Mouse (Mus musculus) forelimb bud, embryonic 11.5 days (tissue): ENCODE results near the gene Foxa3.

Experiments used
- DNase-seq: peaks from one replicate; pipeline ENCODE4 v3.0.0-alpha.2; 2012; ENCODE audit warnings: low read depth, low spot score

Gene Foxa3

DNA sequence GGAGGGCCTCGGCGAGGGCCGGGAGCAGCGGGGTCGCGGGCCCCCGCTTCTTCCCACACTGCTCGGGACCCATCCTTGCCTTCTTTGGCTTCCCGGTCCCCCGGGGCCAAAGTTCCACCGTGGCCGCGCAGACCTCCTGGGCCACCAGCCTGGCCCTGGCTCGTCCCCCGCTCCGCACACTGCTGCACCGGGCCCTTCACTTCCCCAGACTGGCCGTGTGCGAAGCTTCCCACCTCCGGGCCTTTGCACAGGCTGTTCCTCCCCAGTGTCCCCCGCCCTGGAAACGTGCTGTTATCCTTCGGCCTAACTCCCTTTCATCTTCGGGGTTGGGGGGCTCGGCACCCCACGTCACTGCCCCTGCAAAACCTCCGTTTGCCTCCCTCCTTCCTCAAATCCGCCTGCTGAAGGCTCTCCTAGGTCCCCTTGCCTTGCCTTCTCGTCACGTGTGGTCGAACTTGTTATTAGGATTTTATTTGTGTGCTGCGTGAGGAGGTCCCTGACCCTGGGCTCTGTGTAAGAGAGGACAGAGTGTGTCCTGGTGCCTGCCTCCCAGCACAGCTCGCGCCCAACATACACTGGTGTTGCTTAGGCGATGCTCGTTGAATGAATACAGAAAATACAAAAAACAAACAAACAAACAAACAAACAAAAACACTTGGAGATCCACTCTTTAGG, 1.4 kb upstream of the Foxa3 start:
- peak; percentile 29 for DNase-seq

DNA sequence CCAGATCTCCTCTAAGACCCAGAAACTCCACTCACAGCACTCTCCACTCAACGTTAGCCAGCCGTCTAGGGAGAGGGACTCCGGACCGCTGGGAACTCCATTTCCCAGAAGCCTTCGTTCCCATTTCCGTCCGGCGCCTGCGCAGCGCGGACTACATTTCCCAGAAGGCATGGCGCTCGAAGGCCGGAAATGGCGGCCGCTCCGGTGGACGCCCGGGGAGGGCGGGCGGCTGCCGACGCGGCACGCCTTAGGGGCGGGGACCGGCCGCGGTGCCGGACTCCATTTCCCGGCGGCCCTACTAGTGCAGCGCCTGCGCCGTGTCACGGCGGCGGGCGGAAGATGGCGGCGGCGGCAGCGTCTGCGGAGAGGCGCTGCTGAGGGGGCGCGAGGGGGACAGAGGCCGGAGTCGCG, 763 bp upstream of the Foxa3 start, which contains the start of gene Sympk:
TSS of gene Sympk (plus strand) at position 282 of the 411 bp plus-strand sequence.
- peak; percentile 98 for DNase-seq

DNA sequence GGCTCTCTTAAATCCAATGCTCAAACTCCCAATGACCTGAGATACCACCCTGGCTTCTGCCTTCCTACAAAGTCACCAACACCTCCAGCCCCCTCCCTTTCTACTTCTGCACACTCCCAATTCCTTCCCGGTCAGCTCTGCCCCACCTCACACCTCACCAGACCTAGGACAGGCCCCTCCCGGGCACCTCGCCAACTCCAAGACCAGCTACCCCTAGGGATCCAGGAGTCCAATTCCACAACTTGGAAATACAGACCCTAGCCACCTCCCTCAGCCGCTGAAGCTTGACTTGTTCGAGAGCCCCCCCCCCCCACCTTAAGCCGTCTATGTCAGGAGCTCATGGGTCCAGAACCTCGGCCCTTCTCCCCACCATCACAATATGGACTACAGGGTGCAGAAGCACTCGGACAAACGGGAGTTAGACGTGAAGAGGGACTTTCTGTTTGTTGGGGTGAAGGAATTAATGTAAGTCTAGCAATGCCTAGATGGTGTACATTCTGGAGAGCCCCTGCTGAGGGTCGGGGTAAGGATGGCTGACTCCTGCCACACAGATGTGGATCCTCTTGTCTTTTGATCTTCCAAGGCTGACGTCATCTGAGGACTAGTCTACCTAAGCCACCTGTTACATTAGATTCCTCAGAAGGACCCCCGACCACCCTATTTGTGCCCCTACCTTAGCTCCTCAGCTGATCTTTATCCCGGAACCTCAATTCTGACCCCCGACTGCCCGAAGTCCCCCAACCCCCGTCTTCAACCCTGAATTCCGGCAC, 964 bp downstream of the Foxa3 start:
- DNase-seq = no peak

DNA sequence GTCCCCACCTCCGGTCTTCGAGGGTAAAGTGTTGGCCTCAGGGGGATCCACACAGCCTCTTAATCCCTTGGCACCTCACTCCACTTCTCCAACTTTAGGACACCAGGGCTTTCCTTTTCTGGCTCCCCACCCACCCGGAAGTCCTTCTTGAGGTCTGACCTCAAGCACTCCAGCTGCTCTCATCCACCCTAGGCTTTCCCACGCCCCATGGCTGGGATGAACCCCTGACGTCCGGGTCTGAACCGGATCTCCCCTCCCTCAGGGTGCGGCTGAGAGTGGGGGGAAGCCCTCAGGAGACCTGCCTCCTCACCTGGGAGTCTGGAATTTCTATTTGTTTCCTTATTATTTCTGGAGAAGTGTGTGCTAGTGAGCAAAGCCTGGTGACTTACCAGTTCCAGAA, 2.3 kb downstream of the Foxa3 start:
- no peak for DNase-seq

DNA sequence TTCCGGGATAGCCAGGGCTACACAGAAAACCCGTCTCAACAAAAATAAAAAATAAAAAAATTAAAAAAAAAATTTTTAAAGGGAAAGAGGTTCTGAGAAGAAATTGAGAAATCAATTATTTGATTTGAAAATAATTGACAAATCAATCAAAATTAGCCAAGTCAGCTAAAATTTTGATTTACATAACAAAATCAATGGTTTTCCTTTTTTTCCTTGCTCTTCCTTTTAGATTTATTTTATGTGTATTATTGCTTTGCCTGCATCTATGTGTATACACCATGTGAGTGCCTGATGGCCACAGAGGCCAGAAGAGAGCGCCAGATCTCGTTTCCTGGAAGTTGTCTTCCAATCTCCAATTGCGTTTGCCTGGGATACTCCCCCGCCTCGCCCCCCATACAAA, 5.4 kb downstream of the Foxa3 start:
- no peak for DNase-seq

DNA sequence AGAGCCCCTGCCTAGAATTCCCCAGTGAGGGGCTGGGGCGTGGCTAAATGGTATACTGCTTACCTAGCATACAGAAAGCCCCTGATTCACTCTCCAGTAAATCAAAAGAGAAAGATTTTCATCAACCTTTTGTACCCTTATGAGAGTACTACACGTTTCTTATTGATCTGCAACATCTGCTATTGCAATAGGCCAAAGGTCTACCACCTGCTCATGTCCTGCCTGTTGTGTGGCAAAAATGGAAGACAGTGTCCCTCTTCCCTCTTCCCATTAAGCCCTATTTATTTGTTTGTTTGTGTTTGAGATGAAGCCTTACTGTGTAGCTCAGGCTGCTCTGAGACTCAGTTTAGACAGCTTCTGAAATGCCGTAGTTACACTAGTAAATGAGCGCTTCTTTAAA, 7.3 kb downstream of the Foxa3 start:
- no peak for DNase-seq

DNA sequence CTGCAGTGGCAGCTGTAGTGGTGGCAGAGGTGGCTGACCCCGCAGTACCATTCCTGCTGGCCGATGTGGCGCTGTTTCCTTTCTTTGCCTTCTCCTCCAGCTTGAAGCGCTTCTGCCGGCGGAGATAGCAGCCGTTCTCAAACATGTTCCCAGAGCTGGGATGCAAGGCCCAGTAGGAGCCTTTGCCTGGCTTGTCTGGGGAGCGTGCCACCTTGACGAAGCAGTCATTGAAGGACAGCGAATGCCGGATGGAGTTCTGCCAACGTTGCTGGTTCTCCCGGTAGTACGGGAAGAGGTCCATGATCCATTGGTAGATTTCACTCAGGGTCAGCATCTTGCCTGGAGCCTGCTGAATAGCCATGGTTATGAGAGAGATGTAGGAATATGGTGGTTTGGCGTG, 8.9 kb downstream of the Foxa3 start:
- DNase-seq = no peak

DNA sequence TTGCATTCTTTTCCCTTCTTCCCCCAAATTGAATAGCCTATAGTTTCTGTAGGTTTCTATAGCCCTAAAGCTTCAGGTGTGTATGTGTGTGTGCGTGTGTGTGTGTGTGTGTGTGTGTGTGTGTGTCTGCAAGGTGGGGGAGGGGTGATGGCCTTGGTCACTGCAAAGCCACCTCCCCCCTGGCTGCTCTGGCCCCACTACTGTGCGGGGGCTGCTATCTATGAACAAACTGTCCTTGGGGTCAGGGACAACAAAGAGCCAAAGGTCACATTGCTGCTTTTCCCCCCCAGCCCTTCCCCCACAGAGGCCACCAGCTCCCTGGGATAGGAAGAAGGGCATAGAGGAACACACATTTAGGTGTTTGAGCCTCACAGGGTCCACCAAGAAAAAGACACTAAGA, 10.5 kb downstream of the Foxa3 start:
- DNase-seq = no peak

DNA sequence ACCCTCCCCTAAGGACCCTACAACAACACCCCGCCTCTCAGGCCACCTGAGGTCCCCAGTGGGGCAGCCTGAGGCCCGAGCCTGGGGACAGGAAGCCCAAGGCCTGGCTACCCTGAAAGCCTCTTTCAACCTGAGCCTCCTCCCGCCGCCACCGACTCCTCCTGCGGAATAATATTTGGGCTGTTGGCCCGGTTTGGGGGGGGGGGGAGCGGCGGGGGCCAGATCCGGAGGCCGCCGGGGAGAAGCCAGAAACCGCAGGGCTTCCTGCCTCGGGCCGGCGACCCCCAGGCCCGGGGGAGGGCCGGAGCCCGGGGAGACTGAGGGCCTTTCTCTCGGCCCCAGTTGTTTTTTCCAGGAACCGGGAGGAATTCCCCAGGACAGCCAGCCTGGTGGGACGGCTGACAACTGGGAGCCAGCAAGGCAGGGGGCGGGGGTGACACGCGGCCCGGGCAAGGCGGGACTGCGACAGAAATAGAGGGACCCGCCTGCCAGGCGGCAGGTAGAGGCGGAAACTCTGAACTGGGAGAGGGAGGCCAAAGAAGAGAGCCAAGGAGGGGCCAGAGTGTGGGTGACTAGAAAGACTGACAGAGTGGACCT, 11.2 kb downstream of the Foxa3 start:
- DNase-seq = no peak

DNA sequence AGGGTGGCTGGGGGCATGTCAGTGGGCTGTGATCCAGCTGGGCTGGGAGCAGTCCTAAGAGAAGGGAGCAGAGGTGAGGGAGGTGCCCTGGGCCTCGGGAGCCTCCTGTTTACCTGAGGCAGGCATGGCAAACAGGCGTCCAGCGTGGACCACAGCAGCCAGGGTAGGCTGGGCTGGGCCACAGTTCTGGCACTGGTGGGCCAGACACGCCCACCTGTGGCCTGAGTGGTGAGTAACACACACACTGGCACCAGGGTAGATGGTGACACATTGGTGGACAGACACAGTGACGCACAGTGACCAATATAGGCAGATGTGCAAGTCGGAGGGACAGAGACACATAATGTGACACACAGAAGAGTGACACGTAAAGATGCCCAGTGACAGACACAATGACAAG, 12.8 kb downstream of the Foxa3 start:
- DNase-seq = no peak

DNA sequence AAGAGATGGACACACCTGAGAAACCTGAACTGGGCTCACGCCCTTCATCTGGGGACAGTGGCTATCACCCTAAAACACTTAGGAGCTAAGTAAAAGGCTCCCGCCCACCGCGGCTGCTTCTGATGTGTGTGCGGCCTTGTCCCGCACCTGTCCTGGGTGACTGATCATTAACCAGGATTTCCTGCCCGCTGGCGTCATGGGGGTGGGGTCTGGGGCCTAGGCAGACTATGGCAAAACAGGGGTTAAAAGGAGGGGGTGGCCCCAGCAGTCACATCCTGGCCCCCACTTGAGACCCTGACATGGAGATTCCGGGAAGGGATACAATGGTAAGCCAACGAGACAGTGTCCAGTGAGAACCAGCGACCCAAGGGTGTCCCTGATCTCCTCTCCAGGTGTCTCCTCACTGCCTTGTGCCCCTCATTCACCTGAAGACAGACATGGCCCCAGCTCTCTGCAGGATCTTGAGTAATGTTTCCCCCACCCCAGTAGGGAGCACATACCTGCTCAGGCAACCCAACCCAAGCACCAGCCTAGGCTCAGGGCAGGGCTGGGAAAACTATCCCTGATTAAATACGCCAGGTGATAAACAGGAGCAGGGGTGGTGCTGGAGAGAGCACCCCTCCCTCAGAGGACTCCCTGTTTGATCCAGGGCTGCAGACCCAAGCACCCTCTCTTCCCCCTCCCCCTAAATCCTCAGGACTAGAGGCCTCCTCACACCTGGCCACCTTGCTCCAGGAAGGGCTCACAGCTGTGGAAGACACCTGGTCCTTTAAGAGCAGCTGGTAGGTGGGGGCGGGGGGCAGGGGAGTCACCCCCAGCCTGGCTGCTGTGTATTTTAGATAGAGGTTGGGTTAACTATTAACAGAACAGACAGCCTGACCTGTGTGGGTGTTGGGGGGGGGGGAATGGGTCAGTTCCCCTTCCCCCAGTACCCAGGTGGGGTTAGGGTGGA, 16.0 kb downstream of the Foxa3 start:
- DNase-seq = no peak

DNA sequence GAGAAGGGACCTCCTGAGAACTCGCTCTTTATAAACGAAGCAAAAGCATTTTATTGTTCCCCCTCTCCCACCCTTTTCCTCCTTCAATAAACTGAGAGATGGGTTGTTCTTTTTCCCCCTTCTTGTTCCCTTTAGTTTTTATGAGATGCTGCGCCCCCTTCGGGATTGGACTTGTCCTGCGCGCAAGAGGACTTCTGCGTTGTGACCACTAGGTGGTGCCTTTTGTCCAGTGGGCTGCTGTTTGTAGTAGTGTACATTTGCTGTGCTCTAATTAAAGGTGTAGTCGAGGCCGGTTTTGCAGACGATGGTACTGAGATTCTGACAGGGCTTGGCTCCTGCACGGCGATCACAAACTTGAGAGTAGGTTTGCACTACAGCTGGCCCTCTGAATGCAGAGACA, 16.9 kb downstream of the Foxa3 start:
- DNase-seq = peak; percentile 91

DNA sequence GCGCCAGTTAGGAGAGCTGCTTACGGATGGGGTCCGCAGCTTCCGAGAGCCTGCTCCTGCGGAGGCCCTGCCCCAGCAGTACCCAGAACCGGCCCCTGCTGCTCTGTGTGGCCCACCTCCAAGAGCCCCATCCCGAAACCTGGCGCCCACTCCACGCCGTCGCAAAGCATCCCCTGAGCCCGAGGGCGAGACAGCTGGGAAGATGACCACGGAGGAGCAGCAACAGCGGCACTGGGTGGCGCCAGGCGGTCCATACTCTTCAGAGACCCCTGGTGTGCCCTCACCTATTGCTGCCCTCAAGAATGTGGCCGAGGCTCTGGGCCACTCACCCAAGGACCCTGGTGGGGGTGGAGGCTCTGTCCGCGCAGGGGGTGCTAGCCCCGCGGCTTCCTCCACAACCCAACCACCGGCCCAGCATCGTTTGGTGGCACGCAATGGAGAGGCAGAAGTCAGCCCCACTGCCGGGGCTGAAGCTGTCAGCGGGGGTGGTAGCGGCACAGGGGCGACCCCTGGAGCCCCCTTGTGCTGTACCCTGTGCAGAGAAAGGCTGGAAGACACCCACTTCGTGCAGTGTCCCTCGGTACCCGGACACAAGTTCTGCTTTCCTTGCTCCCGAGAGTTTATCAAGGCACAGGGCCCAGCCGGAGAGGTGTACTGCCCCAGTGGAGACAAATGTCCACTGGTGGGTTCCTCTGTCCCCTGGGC, 17.8 kb downstream of the Foxa3 start:
- DNase-seq = no peak

DNA sequence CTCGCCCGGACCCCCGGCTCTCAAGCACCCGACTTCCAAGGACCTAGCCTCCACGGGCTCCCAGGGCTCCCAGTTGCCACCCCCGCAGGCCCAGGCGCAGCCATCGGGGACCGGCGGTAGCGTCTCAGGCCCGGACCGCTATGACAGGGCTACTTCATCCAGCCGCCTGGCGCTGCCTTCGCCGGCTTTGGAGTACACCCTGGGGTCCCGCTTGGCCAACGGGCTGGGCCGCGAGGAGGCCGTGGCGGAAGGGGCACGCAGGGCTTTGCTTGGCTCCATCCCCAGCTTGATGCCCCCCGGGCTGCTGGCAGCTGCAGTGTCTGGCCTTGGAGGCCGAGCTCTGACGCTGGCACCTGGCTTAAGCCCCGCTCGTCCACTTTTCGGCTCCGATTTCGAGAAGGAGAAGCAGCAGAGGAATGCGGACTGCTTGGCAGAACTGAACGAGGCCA, 18.7 kb downstream of the Foxa3 start:
- DNase-seq = no peak

DNA sequence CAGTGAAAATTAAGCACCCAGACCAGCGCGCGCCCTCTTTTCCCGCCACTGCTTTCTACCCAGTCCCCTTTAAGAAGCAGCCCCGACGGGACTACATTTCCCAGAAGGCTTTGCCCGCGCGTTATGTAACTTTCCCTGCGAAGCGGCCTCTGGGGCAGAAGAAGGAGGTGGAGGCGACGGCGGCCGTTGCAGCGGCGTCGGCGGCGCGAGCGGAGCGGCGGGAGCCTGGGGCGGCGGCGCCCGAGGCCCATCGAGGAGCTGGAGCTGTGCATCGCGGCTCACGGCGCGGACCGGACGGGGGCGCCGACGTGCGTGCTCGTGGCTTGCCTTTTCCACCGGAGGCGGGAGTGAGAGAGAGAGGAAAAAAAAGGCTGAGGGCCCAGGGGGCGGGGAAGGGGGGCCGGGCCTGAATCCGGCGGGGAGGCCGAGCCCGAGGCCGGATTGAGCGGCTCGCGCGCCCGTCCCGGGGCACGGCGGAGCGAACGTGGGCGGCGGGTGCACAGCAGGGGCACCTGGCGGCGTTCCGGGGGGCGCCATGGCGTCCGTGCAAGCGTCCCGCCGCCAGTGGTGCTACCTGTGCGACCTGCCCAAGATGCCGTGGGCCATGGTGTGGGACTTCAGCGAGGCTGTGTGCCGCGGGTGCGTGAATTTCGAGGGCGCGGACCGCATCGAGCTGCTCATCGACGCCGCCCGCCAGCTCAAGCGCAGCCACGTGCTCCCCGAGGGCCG, 19.3 kb downstream of the Foxa3 start, which contains the start of gene Irf2bp1:
TSS of gene Irf2bp1 (plus strand) at position 143 of the 729 bp plus-strand sequence.
- DNase-seq = peak; percentile 93

DNA sequence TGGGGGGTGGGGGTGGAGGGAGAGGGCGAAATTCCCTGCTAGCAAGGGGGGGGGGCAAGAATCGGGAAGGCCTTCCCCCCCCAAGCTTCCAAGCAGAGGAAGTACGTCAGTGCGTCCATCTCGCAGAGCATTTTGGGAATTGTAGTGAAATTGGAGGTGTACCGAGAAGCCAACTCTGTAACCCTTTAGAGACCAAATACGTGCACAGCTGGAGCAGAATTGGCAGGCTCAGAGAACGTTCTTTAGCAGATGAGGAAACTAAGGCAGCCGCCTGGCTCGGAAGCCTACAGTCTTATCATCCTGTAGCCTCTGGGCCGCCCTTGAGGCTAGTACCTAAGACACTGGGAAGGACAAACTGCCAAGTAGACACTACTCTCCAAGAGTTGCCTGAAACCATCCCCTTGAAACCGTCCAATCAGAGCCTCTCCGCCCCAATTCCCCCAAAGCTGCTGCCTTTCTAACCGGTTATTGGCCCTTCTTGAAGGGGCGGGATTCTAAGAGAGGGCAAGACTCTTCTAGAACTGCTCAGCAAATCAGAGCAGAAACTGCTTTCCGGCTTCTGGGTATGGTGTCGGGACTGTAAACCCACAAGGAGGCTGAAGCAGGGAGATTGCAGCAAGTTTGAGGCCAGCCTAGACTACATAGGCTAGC, 20.4 kb downstream of the Foxa3 start:
- peak; percentile 88 for DNase-seq

DNA sequence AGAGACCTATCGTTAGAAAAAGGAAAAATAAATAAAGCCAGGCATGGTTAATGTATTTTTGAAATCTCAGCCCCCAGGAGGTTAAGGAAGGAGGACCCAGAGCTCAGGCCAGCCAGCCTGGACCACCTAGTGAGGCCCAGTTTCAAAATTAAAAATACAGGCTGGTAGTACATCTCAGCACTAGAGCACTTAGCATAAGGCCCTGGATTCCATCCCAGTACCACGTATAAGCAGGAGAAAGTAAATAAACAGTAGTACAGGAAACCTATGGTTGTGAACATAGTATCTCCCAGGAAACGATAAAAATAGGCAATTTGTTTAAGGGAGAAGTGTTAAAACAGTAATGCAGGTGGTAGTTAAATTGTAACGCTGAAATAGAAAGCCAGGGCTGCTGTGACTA, 21.2 kb downstream of the Foxa3 start:
- no peak for DNase-seq

DNA sequence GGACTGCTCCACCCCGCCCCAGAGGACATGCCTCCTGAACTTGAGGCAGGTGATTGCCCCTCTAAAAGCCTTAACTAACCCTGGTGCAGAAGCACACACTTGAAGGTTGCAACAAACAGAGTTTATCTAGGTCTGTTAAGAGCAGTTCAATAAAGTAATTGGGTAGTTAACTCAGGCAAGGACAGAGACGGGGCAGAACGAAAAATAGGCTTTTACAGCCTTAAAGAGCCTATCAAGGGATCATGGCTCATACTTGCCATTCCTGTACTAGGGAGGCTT, 21.6 kb downstream of the Foxa3 start:
- no peak for DNase-seq

DNA sequence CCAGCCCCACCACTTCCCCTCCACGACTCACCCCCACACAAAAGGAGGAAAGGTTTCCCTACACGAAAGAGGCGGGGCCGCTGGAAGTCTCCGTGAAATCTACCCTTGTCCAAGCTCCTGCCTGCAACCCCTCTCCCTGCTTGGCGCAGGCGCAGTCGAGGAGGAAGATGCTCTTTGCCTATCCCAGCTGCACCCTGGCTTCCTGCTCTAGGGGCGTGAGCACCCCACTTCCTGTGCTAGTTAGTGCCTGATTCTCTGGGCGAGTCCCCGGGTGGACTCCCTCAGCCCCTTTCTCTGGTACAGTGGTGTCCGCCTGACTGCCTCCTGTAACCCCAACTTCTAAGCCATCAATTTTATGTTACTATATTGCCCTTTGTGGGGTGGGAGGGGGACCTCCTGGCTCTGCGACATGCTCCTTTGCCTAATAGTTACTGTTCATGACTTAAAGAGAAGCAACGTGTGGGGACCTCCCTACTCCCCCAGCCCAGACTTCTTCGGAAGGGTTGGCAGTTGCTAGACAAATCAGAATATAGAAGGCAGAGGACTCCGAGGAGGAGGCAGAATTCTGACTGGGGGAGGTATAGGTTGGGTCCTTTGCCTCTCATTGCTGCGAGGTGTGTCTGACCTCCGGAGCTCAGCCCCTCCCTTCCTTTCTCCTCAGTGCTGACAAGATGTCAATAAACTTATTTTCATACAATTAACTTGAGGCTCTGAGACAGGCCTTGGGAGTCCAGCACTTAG, 22.1 kb downstream of the Foxa3 start:
- no peak for DNase-seq
